Mouse (Mus musculus): ENCODE measurements around the gene Pik3r5.

DNA sequence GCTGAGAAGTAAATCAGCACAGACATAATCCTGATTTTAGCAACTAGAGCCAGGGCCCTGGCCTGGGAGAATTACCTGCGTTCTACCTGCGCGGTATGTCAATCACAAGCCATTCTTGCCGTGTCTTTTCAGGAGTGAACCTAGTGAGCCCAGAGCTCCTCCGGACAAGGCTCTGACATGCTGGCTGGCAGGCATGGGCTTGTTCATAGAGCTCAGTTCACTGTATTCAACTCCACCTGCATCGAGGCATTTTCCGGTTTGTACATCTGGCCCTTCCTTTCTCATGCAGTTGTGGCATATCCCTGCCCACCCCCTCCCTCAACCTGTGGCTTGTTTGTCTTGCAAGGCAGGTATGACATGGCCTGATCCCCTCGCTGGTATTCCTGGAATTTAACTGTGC lies 26.3 kb upstream of the Pik3r5 start:
- TF ChIP-seq CTCF (IDR thresholded peaks at IDR 0.05; ENCODE audit: low read depth) (no peak), EP300 (optimal IDR thresholded peaks at IDR 0.05) (no peak)

All from stomach, postnatal 0 days (tissue).